Mouse (Mus musculus): ENCODE measurements around the gene Hint1. TPM values are rescaled to one million over a fixed set of nuclear protein-coding genes. Genes with fewer than 3 reads are reported as not detected.
"Not testable (repeated sequence)": the region's sequence is repeated elsewhere in the genome, so short reads cannot be mapped to it uniquely, and the experiment has no call there.

Gene Hint1
- 100 to 1,000 TPM; 423 to 700 (median 441) TPM for polyA plus RNA-seq (2017; shearing (Covaris generic))

GRCm38 (mm10) chr11:54866119-54867048 is at the start of gene Hint1:
Gene Hint1, plus strand, starts transcription at chr11:54866383.
- ATAC-seq = peak; percentile 86

DNA sequence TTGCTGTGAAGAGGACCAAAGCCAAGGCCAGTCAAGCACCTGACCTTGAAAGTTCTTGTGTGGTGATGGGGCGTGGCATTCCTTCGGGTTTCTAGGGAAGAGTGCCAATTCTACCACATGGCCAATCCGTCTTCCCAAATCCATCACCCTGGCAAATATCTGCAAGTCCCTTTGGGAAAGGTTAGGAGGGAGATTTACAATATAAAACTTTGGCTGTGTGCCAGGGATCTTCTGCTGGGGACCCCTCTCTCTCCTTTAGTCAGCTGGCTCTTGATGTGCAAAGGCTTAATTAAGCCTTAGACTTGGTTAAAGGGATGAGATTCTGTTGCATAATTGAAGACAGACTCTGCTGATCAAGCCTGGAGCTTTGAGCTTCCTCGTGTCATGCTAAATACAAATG is 48.7 kb upstream of the Hint1 start:
- no peak for ATAC-seq

- no peak for ATAC-seq
These were observed 46.7 kb upstream of the Hint1 start for GRCm38 (mm10) chr11:54819489-54819888.

- ATAC-seq = no peak
These were observed 42.7 kb upstream of the Hint1 start for GRCm38 (mm10) chr11:54823467-54823866.

DNA sequence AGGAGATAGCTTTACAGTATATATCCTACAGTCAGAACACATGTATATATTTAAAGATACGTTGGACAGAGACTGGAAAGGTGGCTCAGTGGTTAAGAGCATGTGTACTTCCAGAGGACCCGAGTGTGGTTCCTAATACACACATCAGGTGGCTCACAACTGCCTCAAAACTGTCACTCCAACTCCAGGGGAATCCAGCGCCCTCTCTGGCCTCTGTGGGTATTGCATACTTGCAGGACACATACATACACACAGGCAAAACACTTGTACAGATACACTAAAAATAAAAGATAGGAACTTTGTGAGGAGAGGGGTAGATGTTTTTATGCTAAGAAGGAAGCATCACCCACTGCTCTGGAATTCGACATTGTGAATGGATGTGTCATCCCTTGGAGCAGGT is 40.4 kb upstream of the Hint1 start:
- no peak for ATAC-seq

DNA sequence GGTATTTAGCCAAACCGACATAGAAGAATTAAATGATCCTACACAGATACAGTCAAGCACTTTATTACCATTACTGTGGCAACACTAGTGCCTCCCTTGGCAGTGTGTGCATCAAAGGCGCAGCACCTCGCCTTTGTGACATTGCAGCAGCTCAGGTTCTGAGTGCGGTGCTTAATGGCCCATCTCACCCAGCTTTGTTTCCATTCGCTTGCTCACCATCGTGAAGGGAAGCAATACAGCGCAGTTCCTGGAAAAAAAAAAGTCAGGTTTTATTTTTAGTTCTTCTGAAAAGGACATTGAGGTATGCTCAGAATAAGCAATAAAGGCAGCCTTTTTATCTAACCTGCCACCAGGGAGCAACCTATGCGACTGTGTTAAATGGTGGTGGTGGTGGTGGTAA is 39.4 kb upstream of the Hint1 start:
- ATAC-seq = no peak

DNA sequence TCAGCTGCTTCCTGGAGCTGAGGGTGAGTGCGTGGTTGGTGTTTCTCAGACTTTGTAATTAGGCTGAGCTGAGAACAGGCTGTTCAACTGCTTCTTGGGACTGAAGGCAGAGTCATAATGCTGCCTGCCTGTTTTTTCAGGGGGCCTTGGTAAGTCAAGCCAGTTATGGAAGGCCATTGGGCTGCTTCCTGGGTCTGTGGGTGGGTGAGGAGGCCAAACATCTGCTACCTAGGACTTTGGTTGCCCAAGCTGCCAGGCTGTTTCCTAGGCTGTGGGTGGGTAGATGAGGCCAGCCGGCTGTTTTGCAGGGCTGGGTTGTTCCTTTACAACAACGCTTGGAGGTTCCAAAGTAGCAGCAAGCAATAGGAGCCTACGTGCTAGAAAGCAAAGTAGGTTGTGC is 32.4 kb upstream of the Hint1 start:
- no peak for ATAC-seq

- peak; percentile 35 for ATAC-seq
These were observed 31.6 kb upstream of the Hint1 start for GRCm38 (mm10) chr11:54834596-54834995.

GRCm38 (mm10) chr11:54836106-54836505 is 30.1 kb upstream of the Hint1 start:
- ATAC-seq = no peak

DNA sequence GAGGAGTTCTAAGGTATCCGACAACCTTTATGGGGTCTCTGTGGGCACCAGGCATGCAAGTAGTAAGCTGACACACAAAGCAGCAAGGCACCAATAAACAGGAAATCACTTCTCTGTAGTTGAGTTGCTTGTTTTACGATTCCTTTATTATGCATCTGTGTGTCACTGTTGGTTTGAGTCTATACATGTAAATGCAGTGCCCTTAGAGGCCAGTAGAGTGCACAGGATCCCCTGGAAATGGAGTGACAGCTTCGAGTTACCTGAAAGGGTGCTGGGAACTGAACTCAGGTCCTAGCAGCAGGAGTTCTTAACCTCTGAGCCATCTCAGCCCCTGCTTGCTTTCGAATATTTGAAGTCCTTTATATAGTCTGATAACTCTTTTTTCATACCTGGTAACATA is 26.5 kb upstream of the Hint1 start:
- no peak for ATAC-seq

- no peak for ATAC-seq
These were observed 25.3 kb upstream of the Hint1 start for GRCm38 (mm10) chr11:54840891-54841290.

DNA sequence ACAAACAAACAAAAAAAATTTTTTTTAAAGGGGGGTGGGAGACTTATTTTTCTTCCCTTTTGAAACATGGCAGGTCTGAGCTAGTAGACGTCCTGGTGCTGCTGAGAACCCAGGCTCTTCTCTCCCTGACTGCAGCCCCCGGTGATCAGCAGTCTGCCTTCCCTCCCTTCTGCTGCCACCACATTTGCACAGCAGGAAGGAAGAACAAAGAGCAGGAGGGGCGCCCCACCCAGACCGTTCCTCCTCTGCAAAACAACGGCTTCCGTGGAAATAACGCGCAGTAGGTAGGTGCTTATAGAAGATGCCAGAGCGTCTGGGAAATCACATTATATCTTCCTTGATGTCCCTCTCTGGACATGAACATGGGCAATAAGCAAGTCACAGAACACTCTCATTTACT is 21.8 kb upstream of the Hint1 start:
- peak; percentile 99 for ATAC-seq

DNA sequence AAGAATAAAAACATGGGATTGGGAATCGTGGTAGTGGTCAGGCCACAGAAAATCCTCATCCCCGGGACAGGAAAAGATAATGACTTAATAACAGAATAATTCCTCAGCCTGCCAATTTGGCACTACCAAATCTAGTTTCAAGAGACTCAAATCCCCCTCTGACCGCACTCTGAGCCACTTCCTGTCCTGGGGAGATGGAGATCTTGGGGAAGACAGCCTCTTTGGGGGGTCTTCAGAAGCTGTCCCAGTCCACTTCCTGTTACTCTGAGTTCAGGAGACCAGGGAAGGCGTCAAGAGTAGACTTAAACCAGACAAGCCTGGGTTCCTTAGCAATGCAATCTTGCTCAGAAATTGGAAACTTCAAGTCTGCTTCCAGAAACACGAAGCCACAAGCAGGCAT is 21.2 kb upstream of the Hint1 start:
- no peak for ATAC-seq

- no peak for ATAC-seq
These were observed 20.4 kb upstream of the Hint1 start for GRCm38 (mm10) chr11:54845470-54846442.

GRCm38 (mm10) chr11:54849961-54850758 is 16.0 kb upstream of the Hint1 start:
- peak; percentile 63 for ATAC-seq

- no peak for ATAC-seq
These were observed 14.5 kb upstream of the Hint1 start for GRCm38 (mm10) chr11:54851656-54852055.

DNA sequence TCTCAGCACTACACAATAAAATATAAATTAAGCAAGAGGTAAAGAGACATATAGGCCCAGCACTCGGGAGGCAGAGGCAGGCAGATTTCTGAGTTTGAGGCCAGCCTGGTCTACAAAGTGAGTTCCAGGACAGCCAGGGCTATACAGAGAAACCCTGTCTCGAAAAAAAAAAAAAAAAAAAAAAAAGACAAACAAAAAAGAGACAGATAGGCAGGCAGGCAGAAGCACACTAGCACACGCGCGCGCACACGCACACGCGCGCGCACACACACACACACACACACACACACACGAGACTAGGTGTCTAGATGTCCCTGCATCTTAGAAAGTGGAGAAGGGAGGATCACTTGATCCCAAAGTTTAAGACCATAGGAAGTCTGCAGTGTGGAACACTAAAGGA is 7.3 kb upstream of the Hint1 start:
- ATAC-seq = not testable (repeated sequence)

GRCm38 (mm10) chr11:54859322-54860165 is 6.6 kb upstream of the Hint1 start:
- ATAC-seq = no peak

GRCm38 (mm10) chr11:54860256-54861038 is 5.7 kb upstream of the Hint1 start, which contains the start of gene Lyrm7:
Gene Lyrm7, minus strand, starts transcription at chr11:54860916.
- ATAC-seq = peak; percentile 93

Measured in inflammation-experienced regulatory T-cells, adult 6 months (primary cell).